10 mouse cellular contexts compared by ENCODE assay signal in the genomic region with DNA sequence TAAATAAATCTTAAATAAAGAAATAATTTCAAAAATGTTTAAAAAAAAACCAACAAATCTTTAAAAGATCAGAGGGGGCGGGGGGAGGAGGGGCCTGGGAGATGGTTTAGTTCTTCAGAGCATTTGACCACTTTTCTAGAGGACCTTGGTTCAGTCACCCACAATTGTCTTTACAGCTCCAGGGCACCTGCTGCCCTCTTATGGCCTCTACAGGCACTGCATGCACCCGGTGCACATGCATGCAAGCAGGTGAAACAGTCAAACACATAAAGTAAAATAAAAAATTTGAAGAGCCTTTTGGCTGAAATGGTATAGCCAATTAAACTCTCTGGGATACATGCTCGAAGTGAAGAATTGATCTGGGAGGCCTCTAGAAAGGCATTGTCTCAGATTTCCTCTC.
DNase-seq lines count a peak whose midpoint lies in the region; ATAC-seq and TF ChIP-seq lines count a peak whose summit lies in the region.
"Had no signal": no experiment of that assay in that cellular context is flagged by ENCODE, and none has a peak within 500 bp of the region (broad histone marks: within the 10 kb centered on the region; RNA-seq: fewer than 3 reads in every experiment).

No protein-coding gene starts in this region.

- peak; percentile 33 for DNase-seq in hindbrain, embryonic 11.5 days (ENCODE audit: low spot score)
- peak; percentile 7 for DNase-seq in urinary bladder, postnatal 25 days (ENCODE audit: low spot score)
- DNase-seq in urinary bladder, postnatal 36 days (ENCODE audit: low spot score in 2 of 2), result no peak
- DNase-seq in liver, embryonic 14.5 days (ENCODE audit: low read depth in 3 of 3, low spot score in 3 of 3), result peak in 1 of 3 experiments; percentile 2
- DNase-seq in gastrocnemius, adult 8-10 months (ENCODE audit: low spot score in 2 of 2), result no peak
- no peak for DNase-seq in heart, adult 9 months (ENCODE audit: low spot score in 2 of 2)
- DNase-seq: adrenal gland, adult 2 months had no signal

- no peaks in the 10 kb centered on the region for H3K4me1 ChIP-seq in hindbrain, embryonic 11.5 days (replicated peaks; ENCODE audit: control insufficient read depth, insufficient read depth, low read length)
- H3K4me1 ChIP-seq in hindbrain, embryonic 12.5 days, result no peaks in the 10 kb centered on the region
- no peaks in the 10 kb centered on the region for H3K4me1 ChIP-seq in liver, embryonic 14.5 days (replicated peaks; ENCODE audit: control insufficient read depth in 2 of 2, insufficient read depth in 2 of 2, low read length in 1 of 2)
- H3K4me1 ChIP-seq: heart, embryonic 15.5 days had no signal

- H3K27me3 ChIP-seq in hindbrain, embryonic 11.5 days (ENCODE audit: control insufficient read depth, insufficient read depth, low read length), result no peaks in the 10 kb centered on the region
- peaks cover 10% of the 10 kb centered on the region for H3K27me3 ChIP-seq in hindbrain, embryonic 12.5 days
- H3K27me3 ChIP-seq in liver, embryonic 14.5 days (ENCODE audit: control insufficient read depth, insufficient read depth, low read length), result no peaks in the 10 kb centered on the region

- H3K4me2 ChIP-seq in hindbrain, embryonic 11.5 days (replicated peaks; ENCODE audit: low read depth, low read length), result no peak overlapping the region
- H3K4me2 ChIP-seq in hindbrain, embryonic 12.5 days (replicated peaks), result no peak overlapping the region
- H3K4me2 ChIP-seq in liver, embryonic 14.5 days (ENCODE audit: low read depth), result no peak overlapping the region
- H3K4me2 ChIP-seq: heart, embryonic 15.5 days had no signal

- no peaks in the 10 kb centered on the region for H3K36me3 ChIP-seq in hindbrain, embryonic 11.5 days (ENCODE audit: control insufficient read depth, insufficient read depth, low read length)
- H3K36me3 ChIP-seq in hindbrain, embryonic 12.5 days, result no peaks in the 10 kb centered on the region
- H3K36me3 ChIP-seq in liver, embryonic 14.5 days (replicated peaks; ENCODE audit: control insufficient read depth, insufficient read depth, low read depth), result no peaks in the 10 kb centered on the region
- H3K36me3 ChIP-seq: heart, embryonic 15.5 days had no signal

- 86% methylated on average over 3 of the region's 3 CpGs for WGBS in hindbrain, embryonic 11.5 days
- WGBS in hindbrain, embryonic 12.5 days, result 90% methylated on average over 3 of the region's 3 CpGs
- WGBS in liver, embryonic 14.5 days (ENCODE audit: insufficient replicate concordance), result 55% methylated on average over 3 of the region's 3 CpGs

- H3K9ac ChIP-seq in hindbrain, embryonic 11.5 days (ENCODE audit: low read depth, low read length), result no peak overlapping the region
- no peak overlapping the region for H3K9ac ChIP-seq in hindbrain, embryonic 12.5 days
- no peak overlapping the region for H3K9ac ChIP-seq in liver, embryonic 14.5 days (replicated peaks)
- H3K9ac ChIP-seq: heart, embryonic 15.5 days had no signal

- TF ChIP-seq EP300 in liver, embryonic 14.5 days (IDR thresholded peaks at IDR 0.05; ENCODE audit: low read depth), result no peak

- no peaks in the 10 kb centered on the region for H3K9me3 ChIP-seq in hindbrain, embryonic 11.5 days (ENCODE audit: control insufficient read depth, low read length)
- no peaks in the 10 kb centered on the region for H3K9me3 ChIP-seq in hindbrain, embryonic 12.5 days (replicated peaks)
- H3K9me3 ChIP-seq in liver, embryonic 14.5 days (ENCODE audit: control insufficient read depth, low read length), result no peaks in the 10 kb centered on the region
- H3K9me3 ChIP-seq: heart, embryonic 15.5 days had no signal

- no peak for ATAC-seq in hindbrain, embryonic 11.5 days (ENCODE audit: low FRiP score)
- ATAC-seq in hindbrain, embryonic 12.5 days (ENCODE audit: low FRiP score), result no peak
- no peak for ATAC-seq in liver, embryonic 14.5 days (ENCODE audit: insufficient read depth)
- no peak for ATAC-seq in frontal cortex, adult (ENCODE audit: low TSS enrichment)

- H3K4me3 ChIP-seq in hindbrain, embryonic 11.5 days (ENCODE audit: low read depth, low read length), result no peak overlapping the region
- no peak overlapping the region for H3K4me3 ChIP-seq in hindbrain, embryonic 12.5 days
- H3K4me3 ChIP-seq in liver, embryonic 14.5 days (ENCODE audit: insufficient read depth in 1 of 2, low read depth in 2 of 2, low read length in 2 of 2), result no peak overlapping the region
- H3K4me3 ChIP-seq: heart, embryonic 15.5 days had no signal

- no peak overlapping the region for H3K27ac ChIP-seq in hindbrain, embryonic 11.5 days (ENCODE audit: low read depth, low read length)
- no peak overlapping the region for H3K27ac ChIP-seq in hindbrain, embryonic 12.5 days
- no peak overlapping the region for H3K27ac ChIP-seq in liver, embryonic 14.5 days
- H3K27ac ChIP-seq: heart, embryonic 15.5 days had no signal

- peak; percentile 72 for TF ChIP-seq CTCF in liver, embryonic 14.5 days (IDR thresholded peaks at IDR 0.05; ENCODE audit: low read depth)

Comparison
In these comparisons a context has a peak if more than half of its experiments do, and no peak if none do; other contexts are left out.
1. DNase-seq: peak in hindbrain, embryonic 11.5 days (single experiment) and urinary bladder, postnatal 25 days (single experiment); none in urinary bladder, postnatal 36 days (0 of 2), gastrocnemius, adult 8-10 months (0 of 2) and heart, adult 9 months (0 of 2).